ENCODE assay signal across 13 mouse cellular contexts in the genomic region with DNA sequence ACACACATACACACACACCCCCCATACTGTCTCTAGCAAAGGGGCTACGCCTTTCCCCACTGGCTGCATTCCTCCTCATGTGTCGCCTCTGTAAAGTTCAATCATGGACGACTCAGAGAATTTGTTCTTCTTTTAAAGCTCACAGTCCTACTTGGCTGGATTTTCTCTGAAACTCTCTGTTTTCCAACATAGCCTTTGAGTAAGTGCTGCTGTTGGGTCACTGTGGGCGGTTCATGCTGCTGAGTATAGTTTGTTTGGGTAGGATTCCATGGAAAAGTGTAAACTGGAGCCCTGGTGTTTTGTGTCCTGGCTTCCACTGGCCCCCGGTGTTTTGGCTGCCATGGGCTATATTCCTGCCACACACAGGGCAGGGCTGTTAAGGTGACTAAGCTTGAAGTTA.
DNase-seq lines count a peak whose midpoint lies in the region; ATAC-seq and TF ChIP-seq lines count a peak whose summit lies in the region.
"Had no signal": no experiment of that assay in that cellular context is flagged by ENCODE, and none has a peak within 500 bp of the region (broad histone marks: within the 10 kb centered on the region; RNA-seq: fewer than 3 reads in every experiment).

No protein-coding gene starts in this region.

- no peak for DNase-seq in gastrocnemius, adult 2 months
- no peak for DNase-seq in gastrocnemius, postnatal 14 days
- DNase-seq in midbrain, embryonic 10.5 days (ENCODE audit: low spot score), result no peak
- DNase-seq in limb, embryonic 14.5 days (ENCODE audit: low spot score), result no peak
- no peak for DNase-seq in adrenal gland, postnatal 36 days
- no peak for DNase-seq in cerebellum, adult 9-10 months
- no peak for DNase-seq in urinary bladder, postnatal 36 days (ENCODE audit: low spot score in 2 of 2)
- DNase-seq: adrenal gland, adult 8-10 months; right cerebral cortex, adult 18-20 months had no signal

- no peak overlapping the region for H3K4me3 ChIP-seq in gastrocnemius, adult 2 months
- H3K4me3 ChIP-seq in midbrain, embryonic 10.5 days, result no peak overlapping the region
- no peak overlapping the region for H3K4me3 ChIP-seq in midbrain, embryonic 13.5 days (replicated peaks)
- no peak overlapping the region for H3K4me3 ChIP-seq in limb, embryonic 14.5 days (replicated peaks; ENCODE audit: low read length)
- H3K4me3 ChIP-seq: hindbrain, embryonic 12.5 days; myocyte had no signal

- peaks cover 4% of the 10 kb centered on the region; the same call in 1 of the 2 replicates for H3K36me3 ChIP-seq in midbrain, embryonic 10.5 days
- H3K36me3 ChIP-seq in midbrain, embryonic 13.5 days, result 0 out of 2 replicates have a peak, but pooled peaks cover 4% of the 10 kb centered on the region
- H3K36me3 ChIP-seq in limb, embryonic 14.5 days (ENCODE audit: control insufficient read depth, insufficient read depth, low read length), result peaks cover 11% of the 10 kb centered on the region
- H3K36me3 ChIP-seq: hindbrain, embryonic 12.5 days had no signal

- H3K27me3 ChIP-seq in midbrain, embryonic 10.5 days (ENCODE audit: low read depth, poor library complexity, severe bottlenecking), result no peaks in the 10 kb centered on the region
- H3K27me3 ChIP-seq in midbrain, embryonic 13.5 days, result no peaks in the 10 kb centered on the region
- H3K27me3 ChIP-seq in limb, embryonic 14.5 days (ENCODE audit: control insufficient read depth, insufficient read depth, low read length), result no peaks in the 10 kb centered on the region
- H3K27me3 ChIP-seq: hindbrain, embryonic 12.5 days had no signal

- intact Hi-C loops in gastrocnemius, adult 2 months (cut with DNase I), result no loop called here
- intact Hi-C loops in gastrocnemius, postnatal 14 days (cut with DNase I; ENCODE audit: low total_unique reads), result no loop called here

- WGBS in midbrain, embryonic 10.5 days, result 84% methylated on average over 5 of the region's 5 CpGs
- WGBS in midbrain, embryonic 13.5 days, result 72% methylated on average over 5 of the region's 5 CpGs
- WGBS in limb, embryonic 14.5 days, result 40% methylated on average over 5 of the region's 5 CpGs

- 0 out of 2 replicates have a peak overlapping the region, but pooled peaks have one; percentile 31 for H3K27ac ChIP-seq in gastrocnemius, adult 2 months
- peak overlapping the region; percentile 35 for H3K27ac ChIP-seq in midbrain, embryonic 10.5 days (replicated peaks)
- H3K27ac ChIP-seq in midbrain, embryonic 13.5 days, result no peak overlapping the region
- H3K27ac ChIP-seq in limb, embryonic 14.5 days (replicated peaks; ENCODE audit: low read depth, low read length), result peak overlapping the region; percentile 45

- no peak for ATAC-seq in midbrain, embryonic 13.5 days
- peak; percentile 48; the same call in 1 of the 2 replicates for ATAC-seq in limb, embryonic 14.5 days (ENCODE audit: low FRiP score, low read depth)

- no peak overlapping the region for H3K4me2 ChIP-seq in midbrain, embryonic 13.5 days (replicated peaks)
- no peak overlapping the region for H3K4me2 ChIP-seq in limb, embryonic 14.5 days (replicated peaks; ENCODE audit: low read depth, low read length, severe bottlenecking)
- H3K4me2 ChIP-seq: heart, embryonic 11.5 days; hindbrain, embryonic 12.5 days had no signal

- no peak for TF ChIP-seq POLR2A in limb, embryonic 14.5 days (IDR thresholded peaks at IDR 0.05; ENCODE audit: borderline replicate concordance, extremely low read depth, insufficient read depth, insufficient read length)

- H3K9me3 ChIP-seq in midbrain, embryonic 10.5 days (replicated peaks), result peaks cover 15% of the 10 kb centered on the region; the same call in 1 of the 2 replicates
- no peaks in the 10 kb centered on the region for H3K9me3 ChIP-seq in midbrain, embryonic 13.5 days
- peaks cover 4% of the 10 kb centered on the region; the same call in 1 of the 2 replicates for H3K9me3 ChIP-seq in limb, embryonic 14.5 days (ENCODE audit: control insufficient read depth, low read length)

- peaks cover 4% of the 10 kb centered on the region for H3K4me1 ChIP-seq in midbrain, embryonic 10.5 days
- H3K4me1 ChIP-seq in midbrain, embryonic 13.5 days (replicated peaks), result peaks cover 10% of the 10 kb centered on the region
- H3K4me1 ChIP-seq in limb, embryonic 14.5 days (ENCODE audit: control insufficient read depth, insufficient read depth, low read length), result peaks cover 16% of the 10 kb centered on the region

- no peak overlapping the region for H3K9ac ChIP-seq in midbrain, embryonic 13.5 days (replicated peaks)
- no peak overlapping the region for H3K9ac ChIP-seq in limb, embryonic 14.5 days (ENCODE audit: low read depth, low read length, severe bottlenecking)
- H3K9ac ChIP-seq: hindbrain, embryonic 12.5 days had no signal

- no peak for TF ChIP-seq CTCF in gastrocnemius, adult 2 months (IDR thresholded peaks at IDR 0.05)
